Mouse (Mus musculus): ENCODE results near the gene Lgals3.
A peak's percentile ranks its signal among the peaks of the same experiment; 100 is the strongest.
"Not testable (repeated sequence)": the region's sequence is repeated elsewhere in the genome, so short reads cannot be mapped to it uniquely, and the experiment has no call there.

Lgals3 gene

GRCm38 (mm10) chr14:47367461-47367860, at the start of gene Lgals3:
Lgals3 (plus strand) TSS chr14:47367751.
- DNase-seq (ENCODE audit: low read depth, low spot score), result no peak

GRCm38 (mm10) chr14:47319362-47319761, 48.2 kb upstream of the Lgals3 start:
- no peak for DNase-seq (ENCODE audit: low read depth, low spot score)

- not testable (repeated sequence) for DNase-seq (ENCODE audit: low read depth, low spot score)
Measured at GRCm38 (mm10) chr14:47321581-47321980, 46.0 kb upstream of the Lgals3 start.

GRCm38 (mm10) chr14:47325965-47326761, 41.4 kb upstream of the Lgals3 start:
- DNase-seq (ENCODE audit: low read depth, low spot score), result no peak

GRCm38 (mm10) chr14:47327347-47327746, 40.2 kb upstream of the Lgals3 start:
- no peak for DNase-seq (ENCODE audit: low read depth, low spot score)

GRCm38 (mm10) chr14:47331920-47332319, 35.6 kb upstream of the Lgals3 start:
- DNase-seq (ENCODE audit: low read depth, low spot score), result no peak

- peak; percentile 82 for DNase-seq (ENCODE audit: low read depth, low spot score)
Measured at GRCm38 (mm10) chr14:47334819-47335218, 32.7 kb upstream of the Lgals3 start.

GRCm38 (mm10) chr14:47335300-47335699, 32.3 kb upstream of the Lgals3 start:
- DNase-seq (ENCODE audit: low read depth, low spot score), result no peak

GRCm38 (mm10) chr14:47340231-47340925, 27.2 kb upstream of the Lgals3 start:
- DNase-seq (ENCODE audit: low read depth, low spot score), result no peak

GRCm38 (mm10) chr14:47341811-47342291, 25.7 kb upstream of the Lgals3 start:
- no peak for DNase-seq (ENCODE audit: low read depth, low spot score)

GRCm38 (mm10) chr14:47346715-47347114, 20.8 kb upstream of the Lgals3 start:
- no peak for DNase-seq (ENCODE audit: low read depth, low spot score)

GRCm38 (mm10) chr14:47350974-47351373, 16.6 kb upstream of the Lgals3 start:
- DNase-seq (ENCODE audit: low read depth, low spot score), result no peak

GRCm38 (mm10) chr14:47352272-47352671, 15.3 kb upstream of the Lgals3 start:
- no peak for DNase-seq (ENCODE audit: low read depth, low spot score)

GRCm38 (mm10) chr14:47353240-47353639, 14.3 kb upstream of the Lgals3 start:
- DNase-seq (ENCODE audit: low read depth, low spot score), result no peak

- DNase-seq (ENCODE audit: low read depth, low spot score), result peak; percentile 31
Measured at GRCm38 (mm10) chr14:47354111-47354577, 13.4 kb upstream of the Lgals3 start.

GRCm38 (mm10) chr14:47354948-47355347, 12.6 kb upstream of the Lgals3 start:
- DNase-seq (ENCODE audit: low read depth, low spot score), result no peak

GRCm38 (mm10) chr14:47356622-47357021, 10.9 kb upstream of the Lgals3 start:
- no peak for DNase-seq (ENCODE audit: low read depth, low spot score)

- DNase-seq (ENCODE audit: low read depth, low spot score), result no peak
Measured at GRCm38 (mm10) chr14:47359610-47360009, 7.9 kb upstream of the Lgals3 start.

- DNase-seq (ENCODE audit: low read depth, low spot score), result no peak
Measured at GRCm38 (mm10) chr14:47361418-47361817, 6.1 kb upstream of the Lgals3 start.

- peak; percentile 23 for DNase-seq (ENCODE audit: low read depth, low spot score)
Measured at GRCm38 (mm10) chr14:47361899-47362298, 5.7 kb upstream of the Lgals3 start.

GRCm38 (mm10) chr14:47364742-47365449, 2.7 kb upstream of the Lgals3 start:
- no peak for DNase-seq (ENCODE audit: low read depth, low spot score)

- peak; percentile 25 for DNase-seq (ENCODE audit: low read depth, low spot score)
Measured at GRCm38 (mm10) chr14:47366881-47367321, 650 bp upstream of the Lgals3 start.

Data from CD4-positive, CD25-positive, alpha-beta regulatory T cell, adult 2 months (primary cell).